Mouse (Mus musculus) erythroid progenitor cell, adult 5-6 weeks (primary cell): ENCODE results near the gene Lrmda. TPM values are rescaled to one million over a fixed set of nuclear protein-coding genes. Genes with fewer than 3 reads are reported as not detected.
A peak's percentile ranks its signal among the peaks of the same experiment; 100 is the strongest.

Experiments used
- ATAC-seq: replicated peaks from 2 replicates; pipeline ENCODE4 v1.8.0; 2016; ENCODE audit warnings: moderate number of reproducible peaks, mild to moderate bottlenecking, moderate TSS enrichment, inconsistent platforms; ENCODE audit not compliant: poor library complexity, low FRiP score, severe bottlenecking
- total RNA-seq, 2 experiments: library from RNA; stranded (forward) in 1 of 2; stranded (reverse) in 1 of 2; fragments of 150-400 nt in 1 of 2; fragments of 186-747, 209-891 nt in 1 of 2; gene quantifications; 2 replicates each; pipeline versions ENCODE4 v1.2.3 to v1.2.4; 2015 to 2017; ENCODE audit warnings: low replicate concordance in 2 of 2

Gene Lrmda
- total RNA-seq, 2 experiments from 2014 or later = 12.2 TPM; not detected in 1

GRCm38 (mm10) chr14:22198021-22198420 lies 178.5 kb downstream of the Lrmda start:
- ATAC-seq = no peak

GRCm38 (mm10) chr14:22198641-22199425 lies 179.3 kb downstream of the Lrmda start:
- no peak for ATAC-seq

- no peak for ATAC-seq
These were observed 182.2 kb downstream of the Lrmda start for GRCm38 (mm10) chr14:22201667-22202066.

- ATAC-seq = no peak
These were observed 191.1 kb downstream of the Lrmda start for GRCm38 (mm10) chr14:22210601-22211000.

DNA sequence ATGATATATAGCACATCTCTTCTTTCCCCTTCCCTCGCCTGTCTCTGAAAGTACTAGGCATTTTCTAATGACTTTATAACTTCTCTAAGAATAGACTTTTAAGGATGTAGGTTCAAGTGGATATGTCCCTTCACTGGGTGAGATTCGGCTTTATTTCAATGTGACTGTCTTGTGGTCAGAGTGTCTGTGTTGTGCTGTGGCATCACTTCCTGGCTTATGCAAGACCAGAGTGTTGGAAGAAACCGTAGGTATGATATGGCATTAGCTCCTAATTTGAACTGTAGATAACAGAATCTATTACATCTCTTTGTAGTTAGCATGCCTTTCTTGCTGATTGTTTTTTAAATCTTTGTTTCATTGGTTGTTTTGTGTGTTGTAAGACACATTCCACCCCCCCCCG lies 198.7 kb downstream of the Lrmda start:
- no peak for ATAC-seq

- ATAC-seq = no peak
These were observed 202.5 kb downstream of the Lrmda start for GRCm38 (mm10) chr14:22222038-22222437.

- no peak for ATAC-seq
These were observed 203.1 kb downstream of the Lrmda start for GRCm38 (mm10) chr14:22222574-22222973.

DNA sequence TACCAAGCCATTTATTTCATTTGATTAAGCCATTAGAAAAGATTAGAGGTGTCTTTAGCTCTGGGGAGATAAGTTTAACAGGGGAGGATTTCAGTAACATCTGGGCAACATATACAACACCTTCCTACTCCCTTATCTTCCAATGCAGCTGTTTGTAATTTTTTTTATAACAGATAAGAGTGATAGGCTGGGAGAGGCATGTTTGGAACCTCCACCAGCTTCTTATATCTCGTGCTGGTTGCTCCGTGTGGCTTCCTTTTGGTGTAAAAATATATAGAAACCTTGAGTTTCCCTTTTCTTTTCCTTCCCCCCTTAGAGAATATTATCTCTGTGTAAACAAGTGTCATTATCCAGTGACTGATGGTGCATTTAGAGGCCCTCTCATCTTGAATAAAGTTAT lies 206.7 kb downstream of the Lrmda start:
- ATAC-seq = peak; percentile 76

DNA sequence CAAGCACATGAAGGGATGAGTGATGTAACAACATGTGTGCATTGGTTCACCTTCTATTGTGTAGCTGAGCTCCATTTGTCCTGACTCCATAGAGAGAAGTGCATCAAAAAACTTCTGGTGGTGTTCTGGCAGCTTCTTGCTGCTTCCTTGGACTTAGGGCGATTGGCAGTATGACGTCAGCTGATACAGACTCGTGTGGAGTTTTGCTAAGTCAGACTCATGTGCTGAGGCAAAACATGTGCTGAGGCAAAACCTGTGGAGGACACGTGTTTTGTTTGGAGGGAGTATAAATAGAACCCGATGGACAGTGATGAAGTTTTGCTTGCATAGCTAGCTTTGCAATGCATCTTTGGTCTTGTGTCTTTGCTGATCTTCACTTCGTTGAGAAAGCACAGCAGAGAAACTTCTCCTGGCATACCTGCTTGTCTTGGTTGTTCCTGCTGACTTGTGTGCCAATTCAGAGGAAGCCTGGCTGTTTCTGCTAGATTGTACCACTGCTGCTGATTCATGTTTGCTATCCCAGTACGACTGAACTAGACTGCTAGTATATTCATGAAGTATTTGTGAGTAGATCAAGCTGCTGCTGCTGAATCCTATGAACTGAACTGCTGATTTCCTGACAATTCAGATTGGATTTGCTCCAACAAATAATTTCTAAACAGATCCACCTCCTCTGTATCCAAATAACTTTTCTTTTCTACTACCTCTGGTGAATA lies 208.9 kb downstream of the Lrmda start:
- ATAC-seq = no peak

- ATAC-seq = no peak
These were observed 220.8 kb downstream of the Lrmda start for GRCm38 (mm10) chr14:22240315-22240714.

GRCm38 (mm10) chr14:22255458-22255857 lies 235.9 kb downstream of the Lrmda start:
- ATAC-seq = no peak

DNA sequence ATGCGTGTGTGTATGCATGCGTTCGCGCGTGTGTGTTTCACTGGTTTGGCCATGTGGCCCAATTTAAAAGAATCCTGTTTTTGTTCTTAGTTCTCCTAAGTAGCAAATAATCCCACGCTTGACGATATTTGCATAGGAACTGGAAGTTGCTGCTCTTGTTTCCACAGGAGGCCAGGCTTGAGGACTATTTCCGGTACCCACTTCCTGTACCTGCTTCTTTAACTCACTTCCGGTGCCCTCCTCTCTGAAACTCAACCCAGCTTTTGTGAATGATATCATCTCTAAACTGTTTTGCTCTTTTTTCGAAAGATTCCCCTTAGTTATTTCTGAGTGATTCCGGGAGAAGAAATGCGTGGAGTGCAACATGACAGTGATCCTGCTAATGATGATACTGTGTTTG lies 236.8 kb downstream of the Lrmda start:
- no peak for ATAC-seq

DNA sequence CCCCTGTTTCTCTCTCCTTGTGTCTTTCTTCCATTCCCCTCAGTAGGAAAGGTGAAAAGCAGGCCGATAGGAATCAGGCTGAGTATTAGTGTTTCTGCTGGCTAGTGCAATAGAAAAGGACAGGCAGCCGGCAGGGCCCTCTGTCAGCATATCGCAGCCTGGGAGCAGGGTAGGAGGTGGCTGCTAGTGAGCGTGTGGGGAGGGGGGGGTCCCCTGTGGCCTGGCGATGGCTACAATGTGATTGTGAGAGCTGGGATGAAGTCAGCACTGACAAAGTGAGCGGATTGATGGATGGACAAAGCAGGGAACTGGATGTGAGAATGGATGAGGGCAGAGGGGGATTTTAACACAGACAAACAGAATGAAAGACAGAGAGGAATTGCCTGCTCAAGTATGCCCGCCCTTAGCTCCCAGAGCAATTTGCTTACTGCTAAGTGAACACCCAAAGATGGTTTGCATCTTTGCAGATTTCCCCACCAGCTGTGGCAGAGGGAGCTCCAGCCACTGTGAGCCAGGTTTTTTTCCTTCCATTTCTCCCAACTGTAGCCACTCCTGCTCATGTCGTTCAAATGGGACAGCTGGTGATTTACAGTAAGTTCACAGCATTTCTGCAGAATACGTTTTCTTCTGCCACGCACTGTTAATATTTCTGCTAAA lies 240.0 kb downstream of the Lrmda start:
- no peak for ATAC-seq

GRCm38 (mm10) chr14:22260033-22260419 lies 240.5 kb downstream of the Lrmda start:
- ATAC-seq = no peak

DNA sequence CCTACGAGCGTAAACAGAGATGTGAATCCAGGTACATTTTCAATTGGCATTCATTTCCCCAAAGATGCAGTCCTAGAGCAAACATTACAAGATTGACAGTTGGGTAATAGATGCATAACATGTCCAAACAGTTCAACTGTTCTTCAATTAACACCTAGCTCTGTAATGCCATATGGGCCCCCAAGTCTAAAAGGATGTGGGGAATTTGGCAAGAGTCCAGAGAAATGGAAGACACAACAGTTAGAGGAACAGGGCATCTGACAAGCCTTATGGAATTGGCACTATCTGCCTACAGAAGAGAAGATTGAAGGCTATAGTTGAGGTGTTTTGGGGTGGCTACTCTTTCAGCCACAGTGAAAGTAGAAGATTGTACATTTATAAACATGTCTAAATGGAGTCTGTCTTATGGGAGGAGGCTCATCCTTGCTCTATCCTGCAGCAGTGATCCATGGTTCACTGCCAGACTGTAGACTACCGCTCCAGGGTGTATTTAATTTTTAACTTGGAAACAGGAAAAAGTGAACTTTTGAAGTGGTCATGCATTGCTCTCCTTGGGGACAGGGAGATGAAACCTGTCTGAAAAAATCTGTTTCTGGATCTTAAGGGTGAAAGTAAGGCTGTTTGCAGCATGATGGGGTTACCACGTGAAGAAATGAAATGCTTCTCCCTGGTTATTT lies 245.9 kb downstream of the Lrmda start:
- ATAC-seq = no peak

- ATAC-seq = no peak
These were observed 250.3 kb downstream of the Lrmda start for GRCm38 (mm10) chr14:22269812-22270211.

- no peak for ATAC-seq
These were observed 258.5 kb downstream of the Lrmda start for GRCm38 (mm10) chr14:22278053-22278452.

GRCm38 (mm10) chr14:22279591-22279990 lies 260.1 kb downstream of the Lrmda start:
- no peak for ATAC-seq

DNA sequence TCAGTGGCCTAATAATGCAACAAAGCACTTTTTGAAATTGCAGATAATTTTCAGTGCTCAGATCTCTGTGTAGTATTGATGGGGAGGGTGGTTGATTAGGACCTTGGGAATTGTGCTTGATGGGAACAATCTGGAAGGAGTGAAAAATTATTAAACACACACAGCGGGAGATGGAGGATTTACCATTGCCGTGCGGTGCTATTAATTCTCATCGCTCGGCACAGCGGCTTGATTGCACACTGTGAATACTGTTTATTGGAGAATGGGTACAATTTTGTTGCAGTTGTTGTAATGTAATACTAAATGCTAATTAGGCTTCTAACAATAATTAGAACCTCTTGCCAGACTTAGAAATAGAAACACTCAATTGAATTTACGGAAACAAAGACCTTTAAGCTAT lies 262.1 kb downstream of the Lrmda start:
- no peak for ATAC-seq

DNA sequence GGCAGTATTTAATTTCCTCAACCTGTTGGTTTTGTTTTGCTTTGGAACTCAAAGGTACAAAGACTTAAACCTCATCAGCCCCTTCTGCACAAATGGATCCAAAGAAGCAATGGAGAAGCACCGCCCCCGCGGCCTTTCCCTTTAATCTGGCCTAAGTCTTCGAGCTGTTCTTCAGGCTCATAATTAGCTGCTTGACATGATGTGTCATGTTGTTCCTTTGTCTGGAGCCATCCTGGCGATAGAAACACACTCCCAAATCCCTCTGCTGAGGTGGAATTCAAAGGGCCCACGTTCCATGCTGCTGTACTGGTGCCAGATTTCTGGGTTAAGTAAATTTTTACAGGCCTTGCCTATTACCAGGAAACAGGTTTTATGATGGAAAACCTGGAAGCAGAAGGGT lies 263.3 kb downstream of the Lrmda start:
- no peak for ATAC-seq
